Mouse (Mus musculus) kidney, postnatal 0 days (tissue): ENCODE measurements around the gene Mical2. TPM values are rescaled to one million over a fixed set of nuclear protein-coding genes. Genes with fewer than 3 reads are reported as not detected.

ENCODE experiments used
- ATAC-seq: fragments of 200-750 bp; cut with Nextera tagmentation; replicated peaks from 2 replicates; pipeline ENCODE4 v1.8.0; 2017; ENCODE audit warnings: low read depth, moderate number of reproducible peaks, moderate TSS enrichment, moderate library complexity; ENCODE audit not compliant: low FRiP score
- DNase-seq: peaks from one replicate; pipeline ENCODE4 v3.0.0-alpha.2; 2016; ENCODE audit warnings: low spot score
- H3K27ac ChIP-seq: fragments of 300-500 bp; sonication (generic); 2 replicates; pipeline ENCODE4 v1.5.1; 2014; ENCODE audit warnings: mild to moderate bottlenecking
- H3K27me3 ChIP-seq: fragments of 300-500 bp; sonication (generic); 2 replicates; pipeline ENCODE4 v1.6.1; 2014; ENCODE audit warnings: low read length, mixed read lengths; ENCODE audit not compliant: insufficient read depth
- H3K36me3 ChIP-seq: fragments of 300-500 bp; sonication (generic); 2 replicates; pipeline ENCODE4 v1.6.1; 2014; ENCODE audit warnings: low read length, mixed read lengths; ENCODE audit not compliant: insufficient read depth
- H3K4me1 ChIP-seq: fragments of 300-500 bp; sonication (generic); replicated peaks from 2 replicates; pipeline ENCODE4 v1.6.1; 2014; ENCODE audit warnings: antibody characterized with exemption, low read length, mixed read lengths; ENCODE audit not compliant: insufficient read depth
- H3K4me2 ChIP-seq: fragments of 300-500 bp; sonication (generic); 2 replicates; pipeline ENCODE4 v1.6.1; 2014; ENCODE audit warnings: mild to moderate bottlenecking, low read length, moderate library complexity, mixed read lengths
- H3K4me3 ChIP-seq: fragments of 300-500 bp; sonication (generic); replicated peaks from 2 replicates; pipeline ENCODE4 v1.5.1; 2014; ENCODE audit warnings: low read depth, low read length
- H3K9ac ChIP-seq: fragments of 300-500 bp; sonication (generic); 2 replicates; pipeline ENCODE4 v1.6.1; 2014; ENCODE audit warnings: low read depth, low read length
- H3K9me3 ChIP-seq: fragments of 300-500 bp; sonication (generic); replicated peaks from 2 replicates; pipeline ENCODE4 v1.6.1; 2016; ENCODE audit warnings: low read length, inconsistent platforms, mixed read lengths
- CTCF ChIP-seq: IDR thresholded peaks from 2 replicates; pipeline ENCODE4 v1.5.1; 2016; ENCODE audit warnings: antibody characterized with exemption, low read depth, mild to moderate bottlenecking, moderate library complexity
- WGBS: fragments of 180-500 bp; shearing (Covaris S2); extraction: QIAGEN DNeasy Blood & Tissue Kit; methylation state at CpG from one replicate; pipeline ENCODE4 v1.1.7; 2014; 5-methylcytosine and 5-hydroxymethylcytosine counted together
- polyA plus RNA-seq: library from polyadenylated mRNA; unstranded; fragments of >200 nt; fragmentation: Nextera tagmentation; extraction: Ambion mirVana; gene quantifications from 2 replicates; pipeline ENCODE4 v1.2.1, GENCODE M21; 2015

The Mical2 gene
- polyA plus RNA-seq, 1 experiment from 2014 or later, result 5.1 TPM

DNA sequence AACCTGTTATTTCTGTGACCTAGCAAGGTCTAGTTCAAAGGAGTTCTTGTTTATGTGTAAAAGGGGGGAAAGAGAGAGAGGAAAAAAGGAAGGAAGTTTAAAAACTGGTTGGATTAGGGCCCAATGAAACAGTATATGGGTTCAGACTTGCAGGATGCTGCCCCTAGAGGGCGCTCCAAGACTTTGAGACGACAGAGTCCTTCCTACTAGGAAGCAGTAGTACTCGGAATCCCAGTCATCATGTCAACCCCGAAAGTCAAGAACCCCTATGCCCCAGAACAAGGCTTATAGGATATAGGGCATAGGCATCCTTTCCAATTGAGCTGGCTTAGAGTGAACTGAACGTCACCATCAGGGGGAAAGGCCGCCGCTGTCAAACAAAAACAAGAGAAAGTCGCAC, 151.7 kb downstream of the Mical2 start:
- Histone ChIP-seq H3K4me2 (no peak overlapping the region), H3K4me1 (peaks cover 14% of the 10 kb centered on the region), H3K27ac (no peak overlapping the region), H3K27me3 (no peaks in the 10 kb centered on the region), H3K36me3 (no peaks in the 10 kb centered on the region), H3K9me3 (no peaks in the 10 kb centered on the region), H3K9ac (no peak overlapping the region), H3K4me3 (no peak overlapping the region)
- peak; percentile 94 for TF ChIP-seq CTCF
- ATAC-seq (no peak), DNase-seq (peak; percentile 94)
- WGBS, result 30% methylated on average over 8 of the region's 8 CpGs

DNA sequence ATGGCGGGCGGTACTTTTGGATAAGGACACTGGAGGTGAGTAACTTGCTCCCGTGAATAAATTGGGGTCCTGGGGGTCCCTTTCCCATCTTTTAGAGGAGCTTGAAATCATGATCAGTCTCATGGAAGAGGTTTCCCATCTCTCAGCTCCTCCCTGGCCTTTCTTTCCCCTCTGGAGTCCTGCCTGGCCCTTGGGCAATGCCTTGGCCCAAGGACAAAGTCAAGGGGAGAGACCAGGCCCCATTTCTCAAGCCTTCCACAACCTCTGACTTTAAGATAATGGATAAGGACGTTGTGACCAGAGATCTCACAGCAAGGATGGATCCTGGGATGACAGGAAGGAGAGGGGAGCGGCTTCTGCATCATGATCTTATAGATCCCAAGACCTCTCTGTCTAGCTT, 152.4 kb downstream of the Mical2 start:
- Histone ChIP-seq H3K9me3 (no peaks in the 10 kb centered on the region), H3K4me3 (no peak overlapping the region), H3K4me1 (peaks cover 14% of the 10 kb centered on the region), H3K27ac (no peak overlapping the region), H3K27me3 (no peaks in the 10 kb centered on the region), H3K36me3 (no peaks in the 10 kb centered on the region), H3K9ac (no peak overlapping the region), H3K4me2 (no peak overlapping the region)
- ATAC-seq (no peak), DNase-seq (no peak)
- TF ChIP-seq CTCF, result no peak
- 89% methylated on average over 5 of the region's 5 CpGs for WGBS

DNA sequence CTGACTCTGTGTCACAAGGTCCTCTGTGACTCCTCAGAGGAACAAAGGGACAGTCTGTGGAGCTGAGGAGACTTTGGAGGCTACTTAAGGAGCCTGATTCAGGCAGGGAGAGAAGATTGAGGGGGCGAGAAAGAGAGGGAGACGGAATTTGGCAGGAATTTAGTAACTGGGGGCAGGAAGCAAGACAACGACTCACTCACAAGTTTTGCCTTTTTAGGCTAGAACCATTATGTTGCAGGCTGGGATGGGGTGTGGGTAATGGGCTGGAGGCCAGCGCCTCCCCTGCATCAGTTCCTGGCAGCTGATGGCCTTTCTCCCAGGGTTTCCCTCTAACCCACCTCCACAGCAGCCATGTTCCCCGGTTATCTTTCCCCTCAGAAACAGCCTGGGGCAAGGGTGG, 152.8 kb downstream of the Mical2 start:
- Histone ChIP-seq H3K27ac (no peak overlapping the region), H3K4me1 (peaks cover 14% of the 10 kb centered on the region), H3K27me3 (no peaks in the 10 kb centered on the region), H3K9me3 (no peaks in the 10 kb centered on the region), H3K9ac (no peak overlapping the region), H3K36me3 (no peaks in the 10 kb centered on the region), H3K4me2 (no peak overlapping the region), H3K4me3 (no peak overlapping the region)
- DNase-seq (peak; percentile 47), ATAC-seq (no peak)
- no peak for TF ChIP-seq CTCF
- 50% methylated on average over 5 of the region's 5 CpGs for WGBS

DNA sequence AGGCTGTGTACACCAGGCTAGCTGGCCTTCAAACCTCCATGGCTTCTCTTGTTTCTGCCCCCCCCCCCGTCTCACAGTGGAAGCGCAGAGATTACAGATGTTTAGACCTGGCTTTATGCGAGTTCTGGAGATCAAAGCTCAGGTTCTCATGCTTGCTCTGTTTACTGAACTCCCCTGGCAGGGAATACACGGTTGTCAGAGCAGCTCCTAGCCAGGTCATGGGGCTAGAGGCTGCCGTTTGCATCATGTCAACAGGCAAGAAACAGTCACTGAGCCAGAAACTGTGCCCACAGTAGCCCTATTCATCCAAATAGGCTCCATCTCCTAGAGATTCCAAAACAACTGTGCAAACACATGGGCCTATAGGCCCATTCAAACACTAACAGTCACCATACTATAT, 160.9 kb downstream of the Mical2 start:
- DNase-seq (no peak), ATAC-seq (no peak)
- Histone ChIP-seq H3K4me3 (no peak overlapping the region), H3K27ac (no peak overlapping the region), H3K9ac (no peak overlapping the region), H3K27me3 (no peaks in the 10 kb centered on the region), H3K9me3 (no peaks in the 10 kb centered on the region), H3K36me3 (no peaks in the 10 kb centered on the region), H3K4me2 (no peak overlapping the region), H3K4me1 (peaks cover 5% of the 10 kb centered on the region)
- no peak for TF ChIP-seq CTCF
- WGBS, result 49% methylated on average over 5 of the region's 5 CpGs

DNA sequence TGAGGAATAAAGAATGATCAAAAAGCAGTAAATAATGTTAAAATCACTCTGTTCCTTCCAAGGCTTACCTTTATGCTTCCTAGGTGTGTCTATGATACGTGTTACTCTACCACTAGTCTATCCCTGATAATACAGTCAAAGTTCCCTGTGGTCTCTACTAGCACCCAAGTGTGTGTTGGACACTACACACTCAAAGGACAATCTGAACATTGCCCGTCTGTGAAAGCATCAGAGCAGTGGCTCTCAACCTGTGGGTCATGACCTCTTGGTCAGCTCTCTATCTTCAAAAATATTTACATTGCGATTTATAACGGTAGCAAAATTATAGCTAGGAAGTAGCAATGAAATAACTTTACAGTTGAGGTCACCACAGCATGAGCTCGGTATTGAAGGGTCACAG, 162.2 kb downstream of the Mical2 start:
- no peak overlapping the region for H3K4me3 ChIP-seq
- DNase-seq (no peak), ATAC-seq (no peak)
- no peak for TF ChIP-seq CTCF
- peaks cover 5% of the 10 kb centered on the region for H3K4me1 ChIP-seq
- no peak overlapping the region for H3K9ac ChIP-seq
- H3K36me3 ChIP-seq, result no peaks in the 10 kb centered on the region
- no peaks in the 10 kb centered on the region for H3K27me3 ChIP-seq
- 72% methylated on average over 5 of the region's 5 CpGs for WGBS
- no peak overlapping the region for H3K4me2 ChIP-seq
- H3K9me3 ChIP-seq, result no peaks in the 10 kb centered on the region
- no peak overlapping the region for H3K27ac ChIP-seq

DNA sequence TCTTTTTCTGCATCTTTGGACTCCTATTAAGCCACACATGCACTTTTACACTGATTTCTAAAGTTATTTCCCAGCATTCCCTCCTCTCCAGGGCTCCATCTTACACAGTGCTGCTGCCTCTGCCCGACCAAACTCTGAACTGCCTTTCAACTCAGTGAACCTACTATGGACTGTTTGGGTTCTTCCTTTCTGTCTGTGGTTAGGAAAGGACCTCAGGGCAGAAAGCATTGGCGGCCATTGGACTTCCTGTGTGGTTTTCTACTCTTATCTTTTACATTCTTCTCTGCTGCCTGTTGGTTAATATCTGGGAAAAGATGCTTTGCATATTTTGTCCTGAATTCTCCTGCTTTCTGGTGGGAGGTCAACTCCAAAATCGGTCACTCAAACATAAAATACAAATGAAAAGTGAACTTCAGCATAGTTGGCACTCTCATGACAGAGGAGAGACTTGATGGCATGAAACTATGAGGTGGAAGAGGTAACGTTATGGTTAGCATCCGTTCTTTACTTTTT, 162.8 kb downstream of the Mical2 start:
- DNase-seq (no peak), ATAC-seq (no peak)
- Histone ChIP-seq H3K4me2 (no peak overlapping the region), H3K36me3 (no peaks in the 10 kb centered on the region), H3K9me3 (no peaks in the 10 kb centered on the region), H3K27me3 (no peaks in the 10 kb centered on the region), H3K27ac (no peak overlapping the region), H3K4me3 (no peak overlapping the region), H3K4me1 (peaks cover 5% of the 10 kb centered on the region), H3K9ac (no peak overlapping the region)
- no peak for TF ChIP-seq CTCF
- WGBS, result 69% methylated on average over 5 of the region's 5 CpGs

DNA sequence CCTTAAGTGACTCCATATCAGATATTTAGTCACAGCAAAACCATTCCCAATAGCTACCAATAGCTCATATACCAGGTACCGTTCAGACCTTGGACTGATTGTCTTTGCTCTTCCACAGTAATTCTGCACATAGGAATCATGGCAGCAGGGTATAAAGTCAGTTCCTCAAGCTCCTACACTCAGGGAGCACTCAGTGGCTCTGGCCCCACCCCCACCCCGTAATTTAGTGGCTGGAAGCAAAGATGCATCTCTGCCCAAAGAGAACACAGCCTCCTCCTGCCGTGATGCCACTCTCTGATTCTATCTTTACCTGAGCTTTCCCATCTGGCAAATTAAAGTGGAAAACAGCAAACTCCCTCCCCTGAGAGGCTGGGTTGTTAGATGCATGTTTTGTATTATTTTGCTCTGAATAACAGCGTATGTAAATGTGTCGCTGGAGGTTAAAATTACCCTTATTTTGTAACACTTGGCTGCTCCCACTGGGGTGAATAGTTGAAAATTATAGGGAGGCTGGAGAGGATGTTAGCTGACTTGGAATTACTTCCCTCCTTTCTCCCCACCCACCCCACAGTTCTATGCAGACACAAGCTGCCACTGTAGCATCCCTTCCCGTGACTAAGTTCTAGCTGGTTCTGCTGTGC, 164.1 kb downstream of the Mical2 start:
- no peak for TF ChIP-seq CTCF
- H3K4me2 ChIP-seq, result no peak overlapping the region
- no peak for ATAC-seq

More for the DNA sequence above, 164.1 kb downstream of the Mical2 start:
- Histone ChIP-seq H3K4me3 (no peak overlapping the region), H3K36me3 (no peaks in the 10 kb centered on the region), H3K27me3 (no peaks in the 10 kb centered on the region), H3K9me3 (no peaks in the 10 kb centered on the region), H3K4me1 (peaks cover 5% of the 10 kb centered on the region), H3K27ac (0 out of 2 replicates have a peak overlapping the region, but pooled peaks have one; percentile 42), H3K9ac (no peak overlapping the region)
- DNase-seq, result peak; percentile 55
- 18% methylated on average over 6 of the region's 6 CpGs for WGBS
